Mouse (Mus musculus) embryonic facial prominence, embryonic 11.5 days (tissue): ENCODE measurements at regions not wholly inside any gene's neighbourhood (a gene's known extent, or its start where the extent isn't known, plus 50 kb on each side); places are given as distances from the start of the nearest gene placed in this dataset.
A peak's percentile ranks its signal among the peaks of the same experiment; 100 is the strongest.

Experiments used
- ATAC-seq: fragments of 200-750 bp; cut with Nextera tagmentation; replicated peaks from 2 replicates; pipeline ENCODE4 v1.8.0; 2017; ENCODE audit warnings: low read depth; ENCODE audit not compliant: insufficient number of reproducible peaks, low FRiP score, low TSS enrichment
- DNase-seq: peaks from one replicate; pipeline ENCODE4 v3.0.0-alpha.2; 2015; ENCODE audit warnings: low spot score
- H3K27ac ChIP-seq: fragments of 300-500 bp; sonication (generic); replicated peaks from 2 replicates; pipeline ENCODE4 v1.5.1; 2014; ENCODE audit warnings: mild to moderate bottlenecking, low read depth, low read length, control low read depth
- H3K27me3 ChIP-seq: fragments of 300-500 bp; sonication (generic); 2 replicates; pipeline ENCODE4 v1.6.1; 2014; ENCODE audit warnings: mild to moderate bottlenecking, low read length, moderate library complexity, mixed read lengths; ENCODE audit not compliant: control insufficient read depth, insufficient read depth
- H3K36me3 ChIP-seq: fragments of 300-500 bp; sonication (generic); replicated peaks from 2 replicates; pipeline ENCODE4 v1.6.1; 2014; ENCODE audit warnings: low read depth, mild to moderate bottlenecking, low read length, moderate library complexity, mixed read lengths; ENCODE audit not compliant: control insufficient read depth, insufficient read depth
- H3K4me1 ChIP-seq: fragments of 300-500 bp; sonication (generic); 2 replicates; pipeline ENCODE4 v1.6.1; 2014; ENCODE audit warnings: low read length, mixed read lengths; ENCODE audit not compliant: control insufficient read depth, insufficient read depth
- H3K4me2 ChIP-seq: fragments of 300-500 bp; sonication (generic); 2 replicates; pipeline ENCODE4 v1.6.1; 2014; ENCODE audit warnings: low read depth, mild to moderate bottlenecking, control low read depth, low read length, moderate library complexity
- H3K4me3 ChIP-seq: fragments of 300-500 bp; sonication (generic); 2 replicates; pipeline ENCODE4 v1.5.1; 2014; ENCODE audit warnings: low read depth, low read length, control low read depth
- H3K9ac ChIP-seq: fragments of 300-500 bp; sonication (generic); replicated peaks from 2 replicates; pipeline ENCODE4 v1.6.1; 2014; ENCODE audit warnings: mild to moderate bottlenecking, control low read depth, low read length
- H3K9me3 ChIP-seq: fragments of 300-500 bp; sonication (generic); replicated peaks from 2 replicates; pipeline ENCODE4 v1.6.1; 2016; ENCODE audit warnings: mild to moderate bottlenecking, low read length, inconsistent platforms, mixed read lengths; ENCODE audit not compliant: control insufficient read depth
- WGBS: fragments of 180-500 bp; shearing (Covaris S2); extraction: QIAGEN DNeasy Blood & Tissue Kit; methylation state at CpG from one replicate; pipeline ENCODE4 v1.1.7; 2014; 5-methylcytosine and 5-hydroxymethylcytosine counted together

DNA sequence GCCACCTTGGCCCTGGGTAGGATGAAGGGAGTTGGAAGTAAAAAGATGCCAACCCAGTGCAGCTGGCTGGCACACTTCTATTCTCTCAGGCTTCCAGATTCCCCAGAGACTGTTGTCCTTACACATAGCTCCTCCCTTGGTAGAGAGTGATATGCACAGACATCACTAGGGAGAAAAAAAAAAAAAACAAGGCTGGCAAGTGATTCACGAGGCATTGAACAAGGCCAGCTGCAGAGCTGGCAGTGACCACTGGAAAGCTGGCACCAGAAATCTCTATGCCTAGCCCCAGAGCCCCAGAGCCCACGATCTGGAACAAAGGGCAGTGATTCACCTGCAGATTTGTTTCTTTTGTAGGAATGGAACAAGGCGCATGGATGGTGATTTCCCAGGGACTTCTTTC lies 249.7 kb downstream of the H2al1j start:
- no peak for DNase-seq
- no peaks in the 10 kb centered on the region for H3K9me3 ChIP-seq
- no peak for ATAC-seq
- H3K4me3 ChIP-seq, result no peak overlapping the region
- 78% methylated on average over 3 of the region's 3 CpGs for WGBS
- no peaks in the 10 kb centered on the region for H3K4me1 ChIP-seq
- H3K27me3 ChIP-seq, result no peaks in the 10 kb centered on the region
- H3K9ac ChIP-seq, result no peak overlapping the region
- no peak overlapping the region for H3K27ac ChIP-seq
- no peak overlapping the region for H3K4me2 ChIP-seq
- H3K36me3 ChIP-seq, result no peaks in the 10 kb centered on the region

DNA sequence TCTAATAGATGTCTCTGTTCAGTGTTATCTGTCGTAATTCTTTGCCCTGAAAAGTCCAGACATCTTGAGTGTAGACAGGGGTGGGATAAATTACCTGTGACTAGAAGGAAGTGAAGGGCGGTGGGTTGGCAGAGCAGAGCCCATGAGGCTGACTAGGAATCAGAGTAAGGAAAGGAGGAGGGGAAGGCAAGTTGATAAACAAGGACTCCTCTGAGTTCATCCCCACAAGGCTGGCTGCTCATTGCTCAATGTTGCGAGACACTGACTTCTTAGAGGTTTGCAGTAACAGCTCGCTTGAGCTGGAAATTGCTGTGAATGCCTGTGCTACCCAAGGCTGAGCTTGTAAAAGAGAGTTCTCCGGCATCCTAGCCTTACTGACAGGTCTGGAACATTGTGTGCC lies 257.7 kb downstream of the H2al1j start:
- DNase-seq (no peak), ATAC-seq (no peak)
- no peaks in the 10 kb centered on the region for H3K27me3 ChIP-seq
- H3K36me3 ChIP-seq, result no peaks in the 10 kb centered on the region
- no peak overlapping the region for H3K4me3 ChIP-seq
- H3K27ac ChIP-seq, result no peak overlapping the region
- H3K9me3 ChIP-seq, result no peaks in the 10 kb centered on the region
- no peak overlapping the region for H3K9ac ChIP-seq
- 70% methylated on average over 5 of the region's 5 CpGs for WGBS
- no peak overlapping the region for H3K4me2 ChIP-seq
- no peaks in the 10 kb centered on the region; the same call in 1 of the 2 replicates for H3K4me1 ChIP-seq

DNA sequence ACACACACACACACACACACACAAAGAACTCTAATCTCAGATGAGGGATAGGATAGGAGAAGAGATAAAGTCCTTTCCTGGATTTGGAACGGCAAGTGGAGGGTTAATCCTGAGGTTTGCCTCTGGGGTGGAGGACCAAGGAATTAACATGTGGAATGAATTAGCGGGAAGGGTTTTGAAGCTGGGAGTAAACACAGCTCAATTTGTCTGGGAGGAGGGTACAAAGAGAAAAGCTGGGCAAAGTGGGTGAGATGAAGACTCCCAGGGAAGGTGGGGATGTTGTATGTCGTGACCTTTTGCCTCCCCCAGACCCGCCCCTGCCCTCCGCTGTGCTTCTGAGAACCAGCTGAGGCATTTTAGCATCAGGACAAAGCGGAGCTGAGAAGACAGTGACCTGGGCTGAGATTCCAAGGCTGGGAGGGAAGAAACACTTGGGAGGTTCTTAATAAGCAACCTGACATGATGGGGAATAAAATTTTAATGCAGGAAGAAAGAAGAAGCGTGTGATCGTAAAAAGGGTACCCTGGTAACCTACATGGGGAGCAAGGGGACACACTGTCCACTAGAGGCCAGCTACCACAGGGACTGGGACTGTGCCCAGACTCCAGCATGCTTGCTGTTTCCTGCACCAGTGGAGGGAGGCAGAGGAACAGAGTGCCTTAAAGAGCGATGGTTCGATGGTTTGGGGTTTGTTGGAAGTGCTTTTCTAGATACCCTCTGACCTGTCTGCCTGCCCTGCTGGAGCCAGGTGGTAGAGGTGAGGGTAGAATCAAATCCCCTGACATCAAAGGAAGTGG lies 264.0 kb downstream of the H2al1j start:
- ATAC-seq, result peak; percentile 67; the same call in 1 of the 2 replicates
- Histone ChIP-seq H3K4me2 (no peak overlapping the region), H3K27me3 (no peaks in the 10 kb centered on the region)

DNA sequence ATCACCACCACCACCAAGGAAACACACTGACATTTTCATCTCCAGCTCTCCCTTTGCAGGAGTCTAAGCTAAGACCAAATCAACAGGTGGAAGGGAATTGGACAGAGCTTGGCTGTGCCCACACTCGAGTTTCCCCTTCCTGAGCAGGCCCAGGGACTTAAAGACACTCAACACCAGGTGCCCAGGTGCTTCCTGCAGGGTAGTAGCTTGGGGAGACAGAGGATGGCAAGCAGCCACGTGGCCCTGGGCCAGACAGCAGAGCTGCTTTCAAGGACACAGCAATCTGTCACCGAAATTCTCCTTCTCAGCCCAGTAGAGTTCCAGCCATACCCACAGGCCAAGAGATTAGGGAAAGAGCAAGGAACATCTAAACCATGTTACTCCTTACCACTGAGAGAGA lies 266.9 kb downstream of the H2al1j start:
- Histone ChIP-seq H3K9me3 (no peaks in the 10 kb centered on the region), H3K4me1 (no peaks in the 10 kb centered on the region), H3K27ac (no peak overlapping the region), H3K9ac (no peak overlapping the region), H3K4me3 (no peak overlapping the region), H3K27me3 (no peaks in the 10 kb centered on the region), H3K36me3 (no peaks in the 10 kb centered on the region), H3K4me2 (no peak overlapping the region)
- 51% methylated on average over 3 of the region's 3 CpGs for WGBS
- ATAC-seq (no peak), DNase-seq (no peak)

More for the DNA sequence above, 264.0 kb downstream of the H2al1j start:
- Histone ChIP-seq H3K9ac (no peak overlapping the region), H3K36me3 (no peaks in the 10 kb centered on the region), H3K9me3 (no peaks in the 10 kb centered on the region), H3K4me1 (no peaks in the 10 kb centered on the region; the same call in 1 of the 2 replicates), H3K4me3 (no peak overlapping the region), H3K27ac (no peak overlapping the region)
- WGBS, result 20% methylated on average over 10 of the region's 10 CpGs
- peak; percentile 79 for DNase-seq

DNA sequence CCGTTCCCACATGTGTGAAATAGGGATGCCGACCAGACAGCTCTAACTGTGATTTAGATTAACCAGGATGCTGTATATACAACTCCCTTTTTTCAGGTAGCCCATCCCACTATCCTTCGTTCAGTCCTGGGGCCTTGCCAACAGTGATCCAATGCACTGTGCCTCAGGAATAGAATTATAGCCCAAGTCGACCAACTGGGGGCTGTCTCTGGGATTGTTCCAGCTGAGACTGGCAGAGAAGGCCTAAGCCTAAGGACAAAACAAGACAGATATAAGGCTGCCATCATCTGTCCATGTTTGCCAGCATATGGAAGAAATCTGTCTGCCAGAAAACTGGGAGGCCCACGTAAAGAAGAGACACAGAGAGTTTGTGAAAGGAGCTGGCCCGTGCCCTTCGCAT lies 269.9 kb downstream of the H2al1j start:
- no peak for ATAC-seq
- Histone ChIP-seq H3K4me3 (no peak overlapping the region), H3K27ac (no peak overlapping the region), H3K4me2 (no peak overlapping the region), H3K9me3 (no peaks in the 10 kb centered on the region), H3K9ac (no peak overlapping the region), H3K4me1 (no peaks in the 10 kb centered on the region), H3K27me3 (no peaks in the 10 kb centered on the region; the same call in 1 of the 2 replicates), H3K36me3 (no peaks in the 10 kb centered on the region)
- DNase-seq, result no peak
- 73% methylated on average over 7 of the region's 7 CpGs for WGBS

DNA sequence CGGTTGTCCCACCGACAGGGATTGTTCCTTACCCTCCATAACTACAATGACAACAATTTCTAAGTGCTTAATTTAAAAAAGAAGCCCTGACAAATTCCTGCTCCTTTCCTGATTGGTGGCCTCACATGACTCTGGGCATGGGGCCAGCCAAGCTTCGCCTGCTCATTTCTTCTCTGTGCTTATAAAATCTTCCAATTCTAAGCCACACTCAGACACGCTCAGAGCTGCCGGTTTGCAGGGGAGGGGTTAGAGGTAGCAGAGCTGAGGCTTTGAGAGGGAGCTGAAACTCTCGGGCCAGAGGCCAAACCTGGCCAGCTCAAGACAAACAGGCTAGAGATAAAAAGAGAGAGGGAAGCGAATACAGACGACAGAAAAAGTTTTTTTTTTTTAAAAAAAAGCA lies 286.6 kb downstream of the H2al1j start:
- DNase-seq (no peak), ATAC-seq (no peak)
- Histone ChIP-seq H3K9me3 (no peaks in the 10 kb centered on the region), H3K4me3 (no peak overlapping the region), H3K9ac (no peak overlapping the region), H3K4me2 (no peak overlapping the region), H3K4me1 (no peaks in the 10 kb centered on the region), H3K27me3 (no peaks in the 10 kb centered on the region), H3K36me3 (no peaks in the 10 kb centered on the region), H3K27ac (no peak overlapping the region)
- 51% methylated on average over 8 of the region's 8 CpGs for WGBS

DNA sequence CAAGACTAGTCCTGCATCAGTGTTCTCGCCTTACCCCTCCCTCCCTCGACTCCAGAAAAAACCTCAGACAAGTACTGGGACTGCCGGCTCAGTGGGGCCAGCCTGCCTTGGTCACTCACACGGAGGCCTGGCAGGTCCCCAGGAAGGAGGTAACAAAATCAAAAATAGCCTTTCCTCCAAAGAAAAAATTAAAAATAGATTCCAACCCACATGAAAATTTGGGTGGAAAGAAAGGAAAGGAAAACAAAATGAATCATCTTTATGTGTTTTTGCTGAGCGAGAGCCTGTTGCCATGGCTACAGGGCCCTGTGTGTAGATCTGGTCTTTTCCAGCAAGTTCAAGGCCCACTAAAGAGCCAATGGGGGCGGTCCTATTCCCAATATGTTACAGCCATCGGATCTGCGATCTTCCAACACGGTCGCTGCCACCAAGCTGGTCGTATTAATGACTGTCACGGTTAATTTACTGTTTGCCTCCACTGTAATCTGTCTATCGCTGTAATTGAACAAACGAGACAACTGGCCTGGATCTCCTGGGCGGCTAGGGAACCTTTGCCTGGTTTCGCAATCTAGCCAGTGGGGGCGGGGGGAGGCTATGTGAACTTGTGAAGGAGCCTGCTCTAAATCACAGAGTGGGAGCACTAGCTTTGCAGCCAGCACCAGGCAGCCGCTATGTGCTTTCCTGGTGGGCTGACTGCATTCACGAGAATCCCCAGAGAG lies 293.6 kb downstream of the H2al1j start:
- no peaks in the 10 kb centered on the region for H3K9me3 ChIP-seq
- no peaks in the 10 kb centered on the region for H3K4me1 ChIP-seq
- no peak overlapping the region for H3K4me2 ChIP-seq
- WGBS, result 62% methylated on average over 19 of the region's 19 CpGs
- ATAC-seq (no peak), DNase-seq (no peak)
- no peaks in the 10 kb centered on the region for H3K36me3 ChIP-seq
- no peak overlapping the region for H3K9ac ChIP-seq
- no peak overlapping the region for H3K27ac ChIP-seq
- H3K27me3 ChIP-seq, result no peaks in the 10 kb centered on the region
- no peak overlapping the region for H3K4me3 ChIP-seq

DNA sequence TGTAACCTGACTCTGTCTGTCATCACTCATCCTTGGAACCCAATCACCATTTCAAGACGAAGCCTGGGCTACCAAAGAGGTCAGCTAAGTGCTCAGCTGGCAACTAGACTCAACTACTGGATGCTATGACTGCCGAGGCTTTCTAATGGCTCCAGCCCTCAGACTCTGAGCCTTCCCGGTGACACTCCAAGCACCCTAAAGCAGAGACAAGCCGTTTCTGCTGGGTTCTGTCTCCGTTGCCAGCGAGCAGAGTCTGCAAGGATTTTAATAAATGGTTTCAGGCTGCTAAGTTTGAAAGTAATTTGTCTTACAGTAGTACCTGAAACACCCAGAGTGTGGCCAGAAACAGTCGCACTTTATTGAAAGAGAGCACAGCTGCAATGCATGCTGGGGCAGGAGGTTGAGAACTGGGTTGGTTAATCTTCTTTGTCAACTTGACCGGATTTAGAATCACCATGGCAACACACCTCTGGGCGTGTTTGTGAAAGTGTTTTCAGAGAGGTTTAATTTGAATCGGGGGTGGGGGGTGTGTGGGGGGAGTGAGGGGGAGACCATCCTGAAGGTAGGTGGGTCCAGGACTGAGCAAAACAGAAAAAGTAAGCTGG lies 298.8 kb downstream of the H2al1j start:
- H3K36me3 ChIP-seq, result no peaks in the 10 kb centered on the region
- H3K27ac ChIP-seq, result no peak overlapping the region
- H3K4me1 ChIP-seq, result no peaks in the 10 kb centered on the region
- DNase-seq, result no peak
- H3K27me3 ChIP-seq, result no peaks in the 10 kb centered on the region; the same call in 1 of the 2 replicates
- H3K9ac ChIP-seq, result no peak overlapping the region
- no peaks in the 10 kb centered on the region for H3K9me3 ChIP-seq
- H3K4me3 ChIP-seq, result no peak overlapping the region
- no peak overlapping the region for H3K4me2 ChIP-seq
- WGBS, result 53% methylated on average over 10 of the region's 10 CpGs
- ATAC-seq, result no peak
